Mouse (Mus musculus) megakaryocyte, embryonic 14.5 days (primary cell): ENCODE data around the gene Gng7. TPM values are rescaled to one million over a fixed set of nuclear protein-coding genes. Genes with fewer than 3 reads are reported as not detected.

Experiments used
- H3K27me3 ChIP-seq: replicated peaks from 2 replicates; pipeline ENCODE3; 2012; ENCODE audit warnings: inconsistent platforms
- H3K36me3 ChIP-seq: replicated peaks from 2 replicates; pipeline ENCODE3; 2012; ENCODE audit warnings: low read length, inconsistent platforms, mixed read lengths
- H3K4me1 ChIP-seq: 2 replicates; pipeline ENCODE4 v1.6.1; 2012; ENCODE audit warnings: inconsistent platforms
- H3K4me3 ChIP-seq: replicated peaks from 2 replicates; pipeline ENCODE3; 2012; ENCODE audit warnings: moderate library complexity, mild to moderate bottlenecking, inconsistent platforms
- H3K9me3 ChIP-seq: 2 replicates; pipeline ENCODE4 v1.6.1; 2012; ENCODE audit warnings: inconsistent platforms
- FLI1 ChIP-seq: IDR thresholded peaks from 2 replicates; pipeline ENCODE4 v1.6.1; 2012; ENCODE audit warnings: low read length, inconsistent platforms, mixed read lengths
- GATA1 ChIP-seq: IDR thresholded peaks from 3 replicates; pipeline ENCODE4 v1.6.1; 2012; ENCODE audit warnings: mixed read lengths, low read length, inconsistent platforms, borderline replicate concordance
- polyA plus RNA-seq: library from polyadenylated mRNA; stranded (reverse); fragments of >175 nt; gene quantifications from 2 replicates; pipeline ENCODE4 v1.2.3, GENCODE M21; 2012; ENCODE audit warnings: low replicate concordance; ENCODE audit not compliant: insufficient read depth

Gng7 gene
- polyA plus RNA-seq, 1 experiment, result 0.41 TPM

DNA sequence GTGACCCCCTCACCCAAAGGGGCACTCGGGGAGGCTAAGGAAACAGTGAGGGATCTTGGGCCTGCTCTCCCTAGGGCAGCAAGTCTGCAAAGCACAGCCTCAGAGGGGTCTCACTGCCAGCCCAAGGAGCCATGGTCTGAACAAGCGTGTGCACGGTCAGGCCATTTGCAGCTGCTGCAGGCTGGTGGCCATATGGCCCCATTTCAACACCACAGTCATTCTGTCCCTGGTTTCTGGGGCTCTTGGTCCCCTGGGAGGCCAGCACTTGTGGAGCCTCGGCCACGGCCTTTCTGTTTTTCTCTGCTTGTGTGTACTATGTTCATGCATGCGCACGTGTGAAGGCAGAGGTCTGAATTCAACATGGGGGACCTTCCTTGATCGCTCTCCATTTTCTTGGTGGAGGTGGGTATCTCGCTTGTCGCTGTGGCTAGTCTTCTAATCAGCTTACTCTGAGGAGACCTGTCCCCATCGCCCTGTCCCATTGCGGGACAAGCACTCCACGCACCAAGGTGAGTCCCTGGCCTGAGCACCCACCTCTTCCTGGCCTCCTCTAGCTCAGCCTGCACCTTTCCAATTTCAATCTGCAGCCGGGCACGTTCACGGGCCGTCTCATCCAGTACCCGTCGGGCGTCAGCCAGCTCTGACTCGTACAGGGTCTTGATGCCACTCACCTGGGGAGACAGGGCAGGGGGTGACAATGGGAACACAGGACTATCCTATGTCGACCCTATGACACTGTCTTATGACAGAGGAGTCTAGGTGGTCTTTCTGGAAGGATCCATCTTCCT, 105.2 kb downstream of the Gng7 start:
- no peak for TF ChIP-seq GATA1
- TF ChIP-seq FLI1, result no peak
- Histone ChIP-seq H3K4me1 (peaks cover 30% of the 10 kb centered on the region), H3K36me3 (peaks cover 92% of the 10 kb centered on the region), H3K9me3 (no peaks in the 10 kb centered on the region), H3K27me3 (no peaks in the 10 kb centered on the region), H3K4me3 (no peak overlapping the region)

DNA sequence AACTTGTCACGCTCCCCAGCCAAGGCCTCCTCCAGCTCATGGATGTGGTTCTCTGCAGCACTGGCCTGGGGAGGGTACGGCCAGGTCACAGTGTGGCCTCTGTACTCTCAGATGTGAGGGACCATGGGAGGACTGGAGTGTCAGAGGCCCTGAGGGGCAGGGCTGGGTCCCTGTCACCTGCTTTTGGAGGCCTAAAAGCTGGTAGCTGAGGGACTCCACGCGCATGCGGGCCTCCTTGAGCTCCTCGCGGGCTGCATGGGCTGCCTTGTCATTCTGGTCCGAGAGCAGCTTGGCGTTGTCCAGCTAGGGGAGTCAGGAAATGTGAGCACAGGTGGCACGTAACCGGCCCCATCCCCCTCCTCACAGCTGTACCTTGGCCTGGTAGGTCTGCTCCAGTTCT, 110.0 kb downstream of the Gng7 start:
- Histone ChIP-seq H3K4me3 (no peak overlapping the region), H3K27me3 (no peaks in the 10 kb centered on the region), H3K36me3 (peaks cover 81% of the 10 kb centered on the region), H3K4me1 (peaks cover 16% of the 10 kb centered on the region), H3K9me3 (no peaks in the 10 kb centered on the region)
- no peak for TF ChIP-seq FLI1

DNA sequence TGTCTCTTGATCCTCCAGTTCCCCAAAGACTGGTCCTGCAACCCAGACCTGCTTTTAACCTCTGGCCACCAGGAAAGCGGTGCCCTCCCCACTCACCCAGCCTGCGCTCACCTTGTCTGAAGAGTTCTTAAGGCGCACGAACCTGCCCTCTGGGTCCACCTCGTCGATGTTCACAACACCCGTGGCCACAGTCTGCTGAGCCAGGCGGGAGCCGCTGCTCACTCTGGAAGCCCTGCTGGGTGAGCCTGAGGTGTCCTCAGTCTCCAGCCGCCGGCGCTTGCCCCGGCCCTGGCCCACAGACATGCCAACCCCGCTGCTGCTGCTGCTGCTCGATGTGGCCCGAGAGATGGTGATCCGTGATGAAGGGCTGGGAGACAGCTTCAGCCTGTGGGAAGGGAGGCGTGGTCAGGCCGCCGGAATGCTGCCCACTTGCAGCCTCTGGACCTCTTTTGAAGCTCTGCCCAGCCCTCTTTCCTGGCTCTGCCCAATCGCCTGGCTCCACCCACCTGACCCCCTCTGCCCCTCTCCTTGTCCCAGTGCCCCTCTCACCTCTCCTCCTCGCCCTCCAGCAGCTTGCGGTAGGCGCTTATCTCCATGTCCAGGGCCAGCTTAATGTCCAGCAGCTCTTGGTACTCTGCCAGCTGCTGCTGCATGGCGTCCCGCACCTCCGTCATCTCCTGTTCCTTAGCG, 110.6 kb downstream of the Gng7 start:
- Histone ChIP-seq H3K4me3 (no peak overlapping the region), H3K4me1 (peaks cover 21% of the 10 kb centered on the region), H3K36me3 (peaks cover 81% of the 10 kb centered on the region), H3K27me3 (no peaks in the 10 kb centered on the region), H3K9me3 (no peaks in the 10 kb centered on the region)
- TF ChIP-seq GATA1 (no peak), FLI1 (no peak)

DNA sequence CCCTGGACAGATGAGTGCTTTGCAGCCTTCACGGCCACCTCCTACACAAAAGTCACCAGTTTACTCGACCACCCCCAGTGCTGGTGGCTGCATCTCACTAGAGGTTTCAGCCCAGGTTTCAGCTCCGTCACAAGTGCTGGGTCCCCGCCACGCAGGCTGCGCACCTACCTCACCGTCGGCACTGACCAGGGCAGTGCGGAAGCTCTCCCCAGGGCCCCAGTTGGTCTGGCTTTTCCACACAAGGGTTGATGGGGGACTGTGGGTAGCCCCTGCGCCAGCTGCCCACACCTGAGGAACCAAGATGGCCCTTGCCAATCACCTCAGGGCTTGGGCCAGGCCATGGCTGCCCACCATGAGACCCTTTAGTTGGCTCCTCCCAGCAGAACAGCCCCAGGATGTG, 111.5 kb downstream of the Gng7 start:
- H3K4me3 ChIP-seq, result no peak overlapping the region
- H3K4me1 ChIP-seq, result peaks cover 30% of the 10 kb centered on the region
- no peak for TF ChIP-seq GATA1
- peaks cover 81% of the 10 kb centered on the region for H3K36me3 ChIP-seq
- H3K9me3 ChIP-seq, result no peaks in the 10 kb centered on the region
- no peaks in the 10 kb centered on the region for H3K27me3 ChIP-seq

DNA sequence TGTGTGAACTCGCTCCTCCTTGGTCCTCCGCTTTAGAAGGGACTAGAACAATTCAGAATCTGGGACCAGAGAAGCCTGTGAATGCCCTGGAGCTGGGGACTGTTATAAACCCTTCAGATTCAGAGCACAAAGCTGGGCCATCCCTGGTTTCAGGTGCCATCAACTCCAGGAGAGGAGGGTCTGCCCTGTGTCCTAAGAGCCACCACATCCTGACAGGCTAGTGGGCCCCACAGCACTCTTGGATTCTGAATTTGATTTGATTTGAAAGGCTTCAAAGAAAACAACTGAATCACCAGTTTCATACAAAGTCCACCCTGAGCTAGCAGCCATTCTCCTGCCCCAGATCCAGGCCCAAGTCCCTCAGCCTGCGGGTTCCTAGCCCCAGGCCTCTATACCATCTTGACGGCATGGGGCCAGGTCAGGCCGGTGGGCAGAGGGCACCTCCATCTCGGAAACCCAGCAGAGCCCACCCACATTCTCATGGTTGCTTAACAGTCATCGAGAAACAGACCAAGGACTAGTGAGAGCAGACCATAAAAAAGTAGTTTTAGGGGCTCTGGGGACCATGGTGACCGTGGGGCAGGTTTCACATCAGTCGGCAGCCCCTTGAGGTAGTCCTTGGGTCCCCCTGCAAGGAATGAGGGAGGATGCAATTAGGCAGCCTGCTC, 112.3 kb downstream of the Gng7 start:
- H3K36me3 ChIP-seq, result peaks cover 81% of the 10 kb centered on the region
- TF ChIP-seq GATA1 (no peak), FLI1 (no peak)
- peaks cover 38% of the 10 kb centered on the region for H3K4me1 ChIP-seq
- H3K27me3 ChIP-seq, result no peaks in the 10 kb centered on the region
- no peaks in the 10 kb centered on the region for H3K9me3 ChIP-seq
- H3K4me3 ChIP-seq, result peak overlapping the region; percentile 28

DNA sequence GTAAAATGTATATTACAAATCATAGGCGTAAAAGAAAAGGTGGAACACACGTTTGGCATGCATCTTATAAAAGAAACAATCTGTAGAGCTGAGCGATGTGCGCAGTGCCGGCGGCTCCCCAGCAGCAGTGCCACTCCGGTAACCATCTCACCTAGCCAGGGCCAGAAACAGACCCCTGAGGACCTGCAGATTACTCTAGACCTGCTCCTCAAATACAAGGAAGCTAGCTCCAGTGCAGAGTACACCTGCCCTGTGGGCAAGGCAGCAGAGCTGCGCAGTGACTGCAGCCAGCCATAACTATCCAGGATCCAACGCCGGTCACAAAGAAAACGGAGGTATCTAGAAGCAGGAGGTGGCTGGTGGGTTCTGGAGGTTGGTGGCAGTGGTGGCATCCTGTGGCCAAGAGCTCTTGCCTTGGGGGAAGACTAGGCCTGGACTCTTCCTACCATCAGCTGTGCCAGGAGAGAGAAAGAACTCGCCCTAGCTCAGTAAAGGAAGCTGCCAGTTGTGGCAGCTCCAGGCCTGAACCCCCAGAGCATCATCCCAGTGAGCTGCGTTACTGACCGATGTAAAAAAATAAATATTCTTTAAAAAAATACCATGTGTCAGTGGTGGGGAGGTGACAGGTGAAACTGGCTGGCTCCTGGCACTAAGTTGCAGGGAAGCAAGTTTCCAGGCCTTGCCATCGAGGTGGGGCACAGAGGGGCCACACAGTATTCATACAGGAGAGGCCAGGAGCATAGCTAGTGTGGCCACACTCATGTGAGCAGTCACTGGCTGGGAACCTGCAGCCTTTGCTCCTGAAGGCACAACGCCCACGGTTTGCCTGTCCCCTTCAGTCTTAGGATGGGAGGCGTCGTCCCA, 113.1 kb downstream of the Gng7 start:
- TF ChIP-seq GATA1 (no peak), FLI1 (no peak)
- peaks cover 82% of the 10 kb centered on the region for H3K36me3 ChIP-seq
- no peaks in the 10 kb centered on the region for H3K9me3 ChIP-seq
- H3K4me3 ChIP-seq, result peak overlapping the region; percentile 78
- no peaks in the 10 kb centered on the region for H3K27me3 ChIP-seq
- H3K4me1 ChIP-seq, result peaks cover 38% of the 10 kb centered on the region

DNA sequence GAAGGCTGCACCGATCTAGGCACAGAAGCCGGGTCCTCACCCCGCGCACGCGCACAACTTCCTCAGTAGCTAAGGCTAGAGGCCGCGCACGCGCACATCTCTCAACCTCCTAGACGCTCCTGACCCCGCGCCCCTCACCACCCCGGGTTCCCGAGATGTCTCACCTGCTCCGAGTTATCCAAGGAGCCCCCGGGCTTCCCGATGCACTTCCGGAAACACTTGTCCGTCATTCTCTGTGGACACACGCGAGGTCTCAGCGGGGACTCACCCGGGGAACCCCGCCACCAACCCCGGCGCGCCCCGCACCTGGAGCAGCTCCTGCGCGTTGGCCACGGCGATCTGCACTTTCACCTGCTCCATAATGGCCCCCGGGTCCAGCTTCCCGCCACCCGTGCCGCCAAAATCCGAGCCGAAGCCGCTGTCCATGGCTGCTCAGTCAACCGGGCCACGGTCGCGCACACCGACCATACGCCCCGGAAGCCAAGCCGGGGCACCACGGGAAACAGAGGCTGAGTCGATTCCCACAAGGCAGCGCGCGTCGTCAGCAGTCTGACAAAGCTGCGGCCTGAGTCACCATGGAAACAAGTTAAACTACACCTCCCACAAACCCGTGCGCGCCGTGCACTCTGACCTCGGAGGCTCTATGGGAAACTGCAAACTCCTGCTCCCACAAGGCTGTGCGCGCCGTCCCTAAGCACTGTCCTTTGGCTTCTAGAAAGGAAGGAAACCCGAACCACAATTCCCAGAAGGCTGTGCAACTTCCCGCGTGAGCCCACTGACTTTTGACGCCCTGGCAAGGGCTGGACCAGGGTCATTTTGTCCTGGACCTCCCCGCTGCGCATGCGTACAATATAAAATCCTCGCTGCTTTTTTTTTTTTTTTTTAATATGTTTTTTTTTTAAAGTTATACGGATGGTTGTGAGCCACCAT, 114.2 kb downstream of the Gng7 start, which contains the start of gene Timm13:
Gene Timm13, minus strand, starts transcription at position 652 of the 930 bp plus-strand sequence.
- peaks cover 74% of the 10 kb centered on the region for H3K36me3 ChIP-seq
- no peaks in the 10 kb centered on the region for H3K9me3 ChIP-seq
- H3K4me3 ChIP-seq, result peak within 1 kb of the TSS; percentile 96
- peaks cover 38% of the 10 kb centered on the region for H3K4me1 ChIP-seq
- peak; percentile 43; the same call in 1 of the 2 replicates for TF ChIP-seq FLI1
- TF ChIP-seq GATA1, result no peak
- no peaks in the 10 kb centered on the region for H3K27me3 ChIP-seq

DNA sequence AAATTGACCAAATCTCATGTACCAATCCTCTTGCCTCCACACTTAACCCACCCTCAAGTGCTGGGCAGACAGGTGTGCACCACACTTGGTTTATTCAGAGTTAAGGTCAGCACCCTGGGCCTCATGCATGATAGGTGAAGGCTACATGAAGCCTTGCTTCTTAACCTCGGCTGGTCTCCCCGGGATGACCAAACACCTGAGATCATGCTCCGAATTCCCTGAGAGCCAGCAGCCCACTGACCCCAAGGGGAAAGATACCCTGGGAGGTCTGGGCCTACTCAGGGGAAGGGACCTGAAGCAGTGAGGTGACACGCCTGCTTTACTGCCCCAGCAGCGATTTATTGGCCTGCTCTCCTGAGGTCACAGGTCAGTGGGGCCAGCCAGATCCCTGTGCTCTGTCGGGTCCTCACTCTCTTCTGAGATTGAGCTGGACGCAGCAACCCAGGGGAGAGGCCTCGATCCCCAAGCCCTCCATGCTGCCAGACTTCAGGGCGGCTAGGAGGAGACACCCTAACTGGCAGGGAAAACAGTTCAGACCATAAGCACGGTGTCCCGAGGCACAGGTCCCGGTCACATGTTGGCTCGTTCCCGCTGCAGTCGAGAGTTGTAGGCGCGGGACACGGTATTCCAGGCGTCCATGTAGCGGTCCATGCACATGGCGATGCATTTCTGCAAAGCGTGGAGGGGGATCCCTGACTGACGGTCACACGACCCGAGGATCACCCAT, 115.0 kb downstream of the Gng7 start:
- Histone ChIP-seq H3K9me3 (no peaks in the 10 kb centered on the region), H3K4me3 (peak overlapping the region; percentile 96), H3K36me3 (peaks cover 65% of the 10 kb centered on the region), H3K4me1 (peaks cover 38% of the 10 kb centered on the region), H3K27me3 (peaks cover 6% of the 10 kb centered on the region)
- TF ChIP-seq FLI1 (no peak), GATA1 (no peak)
